Mouse (Mus musculus): Measurements from ENCODE around the gene Ripor3.

DNA sequence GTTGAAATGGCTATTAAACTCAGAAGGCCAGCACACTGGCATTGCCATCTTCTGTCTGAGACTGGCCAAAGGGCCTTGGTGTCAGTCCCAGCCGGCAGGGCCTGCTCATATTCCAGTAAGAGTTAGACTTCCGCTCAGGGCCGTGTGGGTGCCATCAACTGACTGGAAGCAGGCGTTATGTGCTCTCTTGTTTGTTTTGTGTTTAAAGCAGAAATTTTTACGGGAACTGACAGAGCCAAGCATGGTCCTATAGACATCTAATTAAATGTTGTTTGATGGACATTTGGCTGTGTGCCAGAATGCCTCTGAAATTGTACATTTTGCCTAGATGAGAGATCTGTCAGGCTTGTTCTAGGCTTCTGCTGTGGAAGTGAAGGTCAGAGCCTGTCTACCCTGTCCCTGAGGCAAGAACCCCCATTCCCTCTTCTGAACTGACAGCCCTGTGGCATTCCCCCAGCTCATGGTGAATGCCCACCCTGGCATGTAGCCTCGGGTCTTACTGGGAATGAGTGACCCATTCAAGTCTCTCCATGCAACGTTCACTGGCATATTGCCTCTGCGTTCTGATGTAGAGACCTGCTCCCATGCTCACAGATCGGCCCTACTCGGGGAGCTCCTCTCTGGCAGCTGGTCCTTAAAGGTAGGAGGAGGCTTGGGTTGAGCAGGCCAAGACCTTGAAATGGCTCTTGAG, 40.4 kb downstream of the Ripor3 start:
- TF ChIP-seq CTCF (conservative IDR thresholded peaks at IDR 0.05 in 1 of 2, IDR thresholded peaks at IDR 0.05 in 1 of 2; ENCODE audit: low read depth in 2 of 2, low read length in 2 of 2) = no peak
- TF ChIP-seq CHD2 (IDR thresholded peaks at IDR 0.05; ENCODE audit: low read length) = no peak
- TF ChIP-seq POLR2A (IDR thresholded peaks at IDR 0.05; ENCODE audit: low read depth, low read length) = no peak
- no peak for TF ChIP-seq MAX (IDR thresholded peaks at IDR 0.05; ENCODE audit: low read length)
- no peak for TF ChIP-seq ZNF384 (IDR thresholded peaks at IDR 0.05; ENCODE audit: low read depth, low read length)
- no peak for TF ChIP-seq SMC3 (IDR thresholded peaks at IDR 0.05; ENCODE audit: low read depth, low read length)
- TF ChIP-seq EP300 (IDR thresholded peaks at IDR 0.05; ENCODE audit: low read length) = no peak
- no peak for TF ChIP-seq JUND (conservative IDR thresholded peaks at IDR 0.05; ENCODE audit: low read depth, low read length)
- no peak for TF ChIP-seq BHLHE40 (IDR thresholded peaks at IDR 0.05; ENCODE audit: low read depth, low read length)
- no peak for TF ChIP-seq RAD21 (IDR thresholded peaks at IDR 0.05; ENCODE audit: low read depth, low read length)

Data from CH12.LX (cell line).